Mouse (Mus musculus): ENCODE data around the gene Camkmt. TPM values are rescaled to one million over a fixed set of nuclear protein-coding genes. Genes with fewer than 3 reads are reported as not detected.

Gene Camkmt
- polyA plus RNA-seq, 2 experiments from 2014 or later = 6.6 to 7.6 TPM

DNA sequence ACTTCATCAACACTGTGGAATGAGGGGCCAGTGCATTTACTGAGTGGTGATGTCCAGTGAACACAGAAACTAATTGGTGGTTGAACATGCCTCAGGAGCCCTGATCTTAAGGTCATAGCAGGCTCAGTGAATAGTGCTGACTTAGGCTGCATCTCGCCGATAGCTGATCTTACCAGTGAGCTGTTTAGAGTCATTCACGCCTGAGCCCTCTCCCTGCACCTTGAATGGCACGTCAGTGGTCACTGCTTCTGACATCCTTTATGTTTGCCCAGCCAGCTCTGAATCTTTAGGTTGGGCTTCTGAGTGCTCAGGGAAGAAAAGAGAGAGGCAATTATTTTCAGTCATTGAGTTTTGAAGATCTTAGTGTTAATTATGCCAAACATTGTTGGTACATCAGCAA is 81.6 kb downstream of the Camkmt start:
- no peak for ATAC-seq

DNA sequence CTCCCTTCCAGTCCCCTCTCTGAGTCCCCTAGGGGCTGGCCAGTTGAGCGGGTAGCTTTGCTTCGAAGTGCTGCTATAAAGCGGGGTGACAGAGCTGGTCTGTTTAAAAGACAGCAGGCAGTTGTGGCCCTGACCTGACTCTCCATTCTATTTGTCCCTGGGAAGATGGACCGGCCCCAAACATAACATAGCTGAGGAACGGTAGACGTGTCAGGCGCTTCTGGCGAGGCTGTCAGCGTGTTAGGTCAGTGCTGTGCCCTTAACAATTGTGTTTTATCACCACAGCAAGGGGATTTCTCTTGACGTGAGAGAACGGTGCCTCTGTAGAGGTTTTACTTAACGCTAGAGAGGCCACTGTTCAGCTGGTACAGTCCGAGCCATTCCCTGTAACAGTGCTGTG is 86.9 kb downstream of the Camkmt start:
- no peak for ATAC-seq

DNA sequence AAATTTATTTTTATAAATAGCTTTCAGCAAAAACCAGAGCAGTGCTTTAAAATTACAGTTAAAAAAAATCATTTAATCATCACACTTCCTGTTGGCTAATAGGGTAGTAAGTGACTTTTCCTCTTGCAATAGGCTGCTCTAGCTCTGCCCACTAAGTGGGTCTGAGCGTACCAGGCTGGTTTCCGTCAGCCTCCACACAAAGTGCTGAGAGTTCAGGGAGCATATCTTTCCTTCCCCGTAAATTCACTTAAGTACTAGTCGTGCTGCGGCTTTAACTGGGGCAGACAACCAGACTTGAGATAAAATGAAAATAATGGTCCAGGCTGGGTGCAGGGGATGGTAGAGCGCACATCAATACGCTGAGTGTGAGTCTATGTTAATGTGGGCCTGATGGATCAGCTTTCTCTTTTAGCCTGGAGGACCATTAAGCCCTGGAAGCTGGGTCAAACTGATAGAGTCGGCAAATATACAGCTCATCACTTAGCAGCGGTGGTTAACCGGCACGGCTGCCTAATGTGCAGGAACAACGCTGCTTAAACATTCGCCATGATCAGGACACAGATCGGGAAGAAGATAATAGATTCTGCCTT is 90.2 kb downstream of the Camkmt start:
- ATAC-seq = no peak

DNA sequence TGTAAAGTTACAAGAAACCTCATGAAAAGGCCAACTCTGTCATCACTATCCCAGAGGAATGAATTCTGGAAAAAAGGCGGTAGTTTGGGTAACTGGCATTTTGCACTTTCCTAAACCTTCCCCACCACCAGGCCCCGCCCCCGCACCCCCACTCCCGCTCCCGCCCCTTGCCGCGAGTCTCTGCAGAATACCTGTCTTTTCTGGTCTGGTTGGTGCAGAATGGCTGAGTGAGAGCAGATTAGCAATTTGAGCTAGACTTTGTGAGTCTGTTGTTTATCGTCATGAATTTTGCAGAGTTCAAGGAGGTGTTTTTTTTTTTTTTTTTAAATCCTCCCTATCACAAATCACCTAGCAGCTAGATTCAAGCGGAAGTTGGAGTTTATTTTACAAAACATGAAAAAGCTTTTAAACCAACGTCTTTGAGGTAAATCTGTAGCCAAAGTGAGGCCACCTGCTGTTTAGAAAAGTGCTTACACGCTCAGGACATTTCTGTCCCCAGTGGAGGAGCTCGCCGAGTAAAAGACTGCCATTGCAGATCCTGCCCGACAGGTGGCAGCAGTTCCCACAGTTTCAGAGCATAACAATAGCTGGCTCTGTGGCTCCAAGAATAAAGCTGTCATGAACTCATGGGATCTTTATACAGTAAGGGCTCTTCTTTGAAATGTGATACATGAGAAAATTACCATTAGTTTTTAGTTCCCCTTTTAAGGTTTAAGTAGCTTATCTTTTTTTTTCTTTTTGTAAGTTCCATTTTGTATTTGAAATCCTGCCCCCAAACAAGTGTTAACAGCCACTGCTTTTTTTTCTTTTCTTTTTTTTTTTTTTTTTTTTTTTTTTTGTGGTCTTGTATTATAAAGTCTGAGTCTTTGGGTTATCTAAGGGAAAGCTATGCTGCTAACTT is 99.1 kb downstream of the Camkmt start:
- ATAC-seq = peak; percentile 97

DNA sequence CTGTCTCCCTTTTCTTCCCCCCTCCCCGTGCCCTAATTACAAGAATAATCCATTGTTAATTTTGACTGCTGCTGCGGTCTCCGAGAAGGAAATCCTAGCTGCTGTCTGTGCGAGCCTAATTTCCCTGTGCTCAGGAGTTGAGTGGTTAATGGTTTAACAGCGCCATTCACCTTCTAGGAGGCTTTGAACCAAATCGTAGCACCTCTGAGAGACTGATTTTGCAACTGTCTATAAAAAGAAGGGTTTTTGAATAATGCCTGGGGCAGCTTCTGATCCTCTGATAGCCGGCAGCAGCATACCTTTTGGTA is 99.7 kb downstream of the Camkmt start:
- no peak for ATAC-seq

DNA sequence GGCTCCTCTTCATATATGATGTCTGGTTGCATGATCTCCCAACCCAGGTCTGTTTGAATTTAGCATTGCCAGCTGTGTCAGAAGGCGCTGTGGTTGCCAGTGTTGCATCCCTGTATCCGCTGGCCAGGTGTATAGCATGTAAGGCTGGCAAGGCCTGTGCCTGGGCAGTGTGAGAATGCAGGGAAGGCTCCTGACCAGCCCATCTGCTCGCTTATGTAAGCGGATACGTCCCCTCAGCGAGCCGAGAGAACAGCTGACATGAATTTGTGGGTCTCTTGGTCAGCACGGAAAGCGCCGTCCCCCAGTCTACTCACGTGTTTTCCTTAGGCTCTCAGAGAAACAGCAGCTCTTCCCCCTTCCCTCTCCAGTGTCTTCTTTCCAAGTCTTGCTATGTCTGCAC is 102.9 kb downstream of the Camkmt start:
- no peak for ATAC-seq

DNA sequence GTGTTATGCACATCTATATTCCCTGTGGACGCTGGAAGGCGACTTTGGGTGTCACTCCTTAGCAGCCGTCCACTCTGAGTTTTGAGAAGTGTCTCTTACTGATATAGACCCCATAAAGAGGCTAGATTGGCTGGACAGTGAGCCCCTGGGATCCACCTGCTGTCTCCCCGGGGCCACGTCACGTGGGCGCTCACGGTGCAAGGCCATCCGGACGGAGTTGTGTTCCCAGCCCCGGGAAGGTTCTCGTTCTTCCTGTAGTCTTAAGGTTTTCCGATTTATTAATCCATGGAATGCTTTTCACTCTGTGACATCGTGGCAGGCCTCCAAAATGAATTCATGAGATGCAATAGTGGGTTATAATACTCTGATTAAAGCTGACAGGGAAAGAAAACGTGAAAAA is 108.4 kb downstream of the Camkmt start:
- ATAC-seq = no peak

DNA sequence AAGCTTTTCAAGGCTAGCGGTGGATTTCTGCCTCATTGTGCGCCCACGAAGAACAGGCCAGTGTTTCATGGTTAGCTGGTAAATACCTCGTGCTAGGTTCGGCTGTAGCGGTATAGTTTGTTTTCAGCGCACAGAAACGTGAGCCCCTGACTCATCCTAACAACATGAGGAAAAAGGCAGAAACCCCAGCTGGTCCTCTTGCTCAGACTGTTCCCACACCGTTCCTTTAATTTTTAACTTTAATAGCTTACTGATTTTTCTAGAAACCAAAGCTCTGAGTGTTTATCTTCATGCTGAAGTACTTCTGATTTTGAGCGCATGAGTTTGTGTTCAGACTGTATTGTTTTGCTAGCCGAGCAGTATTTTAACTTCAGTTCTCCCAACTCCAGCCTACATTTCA is 109.0 kb downstream of the Camkmt start:
- ATAC-seq = no peak

DNA sequence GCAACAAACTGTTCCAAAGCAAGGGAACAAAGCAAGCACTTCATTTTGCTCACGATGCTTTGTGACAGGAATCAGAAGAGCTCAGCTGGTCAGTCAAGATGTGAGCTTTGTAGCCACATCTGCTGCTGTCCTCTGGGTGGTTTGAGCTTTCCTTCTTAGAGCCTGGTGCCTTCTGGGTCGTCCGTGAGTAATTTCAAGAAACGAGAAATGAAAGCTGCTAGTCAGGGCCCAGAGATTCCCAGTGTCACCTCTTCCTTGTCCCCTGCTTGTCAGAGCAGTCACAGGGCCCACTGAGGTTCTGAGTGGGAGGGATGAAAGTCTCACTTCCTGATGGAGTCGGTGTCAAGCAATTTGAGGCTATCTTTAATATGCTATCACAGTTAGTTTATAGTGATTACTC is 127.7 kb downstream of the Camkmt start:
- ATAC-seq = no peak

DNA sequence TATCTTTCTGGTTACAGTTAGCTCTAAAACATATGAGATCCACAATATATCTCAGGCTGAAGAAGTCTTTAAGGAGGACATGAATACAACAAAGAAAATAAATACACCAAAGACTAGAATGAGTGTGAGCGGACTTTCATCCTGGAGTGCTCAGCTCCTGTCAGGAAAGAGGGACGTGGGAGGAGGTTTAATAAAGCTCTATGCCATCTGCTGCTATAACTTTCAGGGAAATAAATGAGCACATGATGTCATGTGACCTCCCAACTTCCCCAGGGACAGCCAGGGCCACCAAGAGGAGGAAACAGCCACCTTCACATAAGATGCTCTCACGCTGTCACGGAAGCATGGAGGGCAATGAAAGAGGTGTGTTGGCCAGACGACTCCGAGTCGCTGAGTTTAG is 151.8 kb downstream of the Camkmt start:
- no peak for ATAC-seq

DNA sequence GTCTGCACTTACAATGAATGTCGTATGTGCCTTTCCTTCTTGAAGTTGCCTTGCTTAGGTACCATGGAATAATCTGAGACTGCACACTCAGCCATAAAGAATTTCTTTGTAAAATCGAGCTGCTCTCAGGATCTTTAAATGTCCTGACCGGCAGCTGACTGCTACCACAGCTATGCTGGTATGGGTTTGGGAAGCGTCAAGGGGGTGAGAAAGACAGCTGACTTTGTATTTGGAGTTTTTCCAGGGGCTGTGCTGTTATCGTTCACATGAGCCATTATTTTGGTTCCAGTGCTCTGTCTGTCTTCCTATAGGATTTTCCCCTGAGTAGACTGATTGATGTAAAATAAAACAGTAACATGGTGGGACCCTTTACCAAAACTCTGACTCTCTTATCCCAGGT is 158.6 kb downstream of the Camkmt start:
- no peak for ATAC-seq

DNA sequence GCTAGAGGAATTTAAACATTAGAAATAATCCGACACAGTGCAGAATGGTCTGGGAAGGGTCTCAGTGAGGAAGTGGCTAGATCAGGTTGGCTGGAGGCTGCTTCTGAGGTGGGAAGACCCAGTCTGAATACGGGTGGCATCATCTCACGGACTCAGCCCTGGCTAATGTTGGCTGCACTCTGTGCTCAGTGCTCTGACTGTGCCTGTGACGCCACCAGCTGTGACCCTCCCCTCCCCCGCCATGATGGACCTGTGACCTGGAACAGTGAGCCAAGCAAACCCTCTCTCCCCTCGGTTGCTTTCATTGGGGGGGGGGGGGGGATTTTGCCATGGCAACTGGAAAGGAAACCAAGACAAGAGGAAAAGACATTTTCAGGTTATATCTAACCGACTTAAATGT is 159.4 kb downstream of the Camkmt start:
- no peak for ATAC-seq

DNA sequence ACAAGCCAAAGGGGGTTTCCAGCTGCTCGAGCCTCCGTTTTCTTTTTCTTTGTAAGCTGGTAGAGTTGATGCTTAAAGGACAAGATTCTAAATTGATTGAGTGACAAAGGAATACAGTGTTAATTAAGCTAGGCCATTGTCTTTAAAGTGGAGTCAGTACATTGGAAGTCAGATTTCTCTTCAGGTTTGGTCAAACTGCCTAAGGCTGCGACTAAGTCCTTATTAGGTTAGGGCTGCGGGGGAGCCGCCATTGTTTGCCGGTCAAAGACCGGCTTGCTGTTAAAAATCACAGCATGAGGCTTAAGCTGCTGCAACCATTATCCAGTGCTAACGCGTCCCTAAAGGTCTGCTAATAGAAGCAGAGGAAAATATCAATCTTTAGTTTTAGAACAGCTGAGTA is 166.6 kb downstream of the Camkmt start:
- no peak for ATAC-seq

DNA sequence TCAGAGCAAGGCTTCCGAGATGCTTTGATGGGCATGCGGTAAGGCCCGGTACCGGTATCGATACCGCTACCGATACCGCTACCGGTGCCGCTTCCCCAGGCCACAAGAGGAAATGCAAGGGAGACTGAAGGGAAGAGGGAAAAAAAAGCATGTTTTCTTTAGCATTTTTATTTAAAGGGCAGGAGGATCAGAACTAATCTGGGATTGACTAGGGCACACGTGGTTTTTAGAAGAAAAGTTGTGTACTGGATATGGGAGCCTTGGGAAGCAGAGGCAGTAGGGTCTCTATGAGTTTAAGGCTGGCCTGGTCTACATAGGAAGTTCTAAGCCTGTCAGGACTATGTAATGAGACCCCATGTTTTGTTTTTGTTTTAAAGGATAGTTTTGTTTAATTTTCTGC is 167.0 kb downstream of the Camkmt start:
- ATAC-seq = no peak

DNA sequence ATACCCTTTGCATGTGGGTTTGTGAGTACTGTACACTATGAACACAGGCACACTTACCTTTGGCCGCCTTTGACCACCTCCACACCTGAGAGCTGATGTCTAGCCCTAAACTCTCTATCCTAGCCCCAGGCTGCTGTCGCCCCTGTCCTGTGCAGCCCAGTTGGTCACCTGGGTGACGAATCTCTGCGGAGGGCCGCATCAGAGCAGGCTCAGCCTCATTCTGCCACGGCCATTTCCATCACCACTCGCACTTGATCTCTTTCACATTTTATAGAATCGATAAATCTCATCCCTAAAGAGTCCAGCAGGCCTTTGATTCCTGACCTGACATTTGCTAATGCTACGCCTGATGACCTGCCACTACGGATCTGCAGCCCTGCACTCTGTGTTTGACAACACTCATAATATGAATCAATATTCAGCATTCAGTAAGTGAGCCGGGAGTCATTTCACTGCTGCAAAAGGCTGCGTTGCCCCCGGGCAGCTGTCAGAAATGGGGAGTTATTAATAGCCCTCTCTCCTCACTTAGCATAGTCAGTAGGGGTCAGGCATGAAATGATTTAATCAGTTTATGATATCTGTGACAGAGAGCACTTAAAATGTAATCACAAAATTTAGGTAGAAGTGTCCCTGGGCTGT is 168.5 kb downstream of the Camkmt start:
- ATAC-seq = no peak

DNA sequence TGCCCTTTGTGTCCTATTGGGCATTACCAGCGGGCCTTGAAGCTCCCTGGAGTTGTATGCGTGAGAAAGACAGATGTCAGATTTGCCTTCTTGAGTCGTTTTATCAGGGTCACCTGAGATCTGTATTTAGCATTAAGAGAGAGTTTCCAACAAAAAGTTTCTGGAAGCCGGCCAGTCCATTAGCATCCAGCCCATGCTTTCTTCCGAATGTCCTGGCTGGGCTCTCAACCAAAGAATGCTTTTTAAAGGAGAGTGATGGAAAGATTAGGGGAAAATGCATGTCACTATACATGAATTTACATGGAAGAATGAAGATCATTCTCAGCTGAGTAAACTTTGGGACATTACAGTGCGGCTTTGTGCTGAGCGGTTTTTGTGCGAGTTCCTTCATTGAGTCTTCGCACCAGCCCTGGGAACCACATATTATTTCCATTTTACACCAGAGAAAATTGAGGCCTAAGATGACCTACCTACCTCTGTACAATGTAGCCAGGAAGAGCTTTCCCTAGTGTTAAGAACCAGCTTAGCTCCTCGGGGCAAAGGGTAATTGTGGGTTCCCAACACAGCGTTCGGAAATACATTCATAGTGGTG is 176.6 kb downstream of the Camkmt start:
- no peak for ATAC-seq

DNA sequence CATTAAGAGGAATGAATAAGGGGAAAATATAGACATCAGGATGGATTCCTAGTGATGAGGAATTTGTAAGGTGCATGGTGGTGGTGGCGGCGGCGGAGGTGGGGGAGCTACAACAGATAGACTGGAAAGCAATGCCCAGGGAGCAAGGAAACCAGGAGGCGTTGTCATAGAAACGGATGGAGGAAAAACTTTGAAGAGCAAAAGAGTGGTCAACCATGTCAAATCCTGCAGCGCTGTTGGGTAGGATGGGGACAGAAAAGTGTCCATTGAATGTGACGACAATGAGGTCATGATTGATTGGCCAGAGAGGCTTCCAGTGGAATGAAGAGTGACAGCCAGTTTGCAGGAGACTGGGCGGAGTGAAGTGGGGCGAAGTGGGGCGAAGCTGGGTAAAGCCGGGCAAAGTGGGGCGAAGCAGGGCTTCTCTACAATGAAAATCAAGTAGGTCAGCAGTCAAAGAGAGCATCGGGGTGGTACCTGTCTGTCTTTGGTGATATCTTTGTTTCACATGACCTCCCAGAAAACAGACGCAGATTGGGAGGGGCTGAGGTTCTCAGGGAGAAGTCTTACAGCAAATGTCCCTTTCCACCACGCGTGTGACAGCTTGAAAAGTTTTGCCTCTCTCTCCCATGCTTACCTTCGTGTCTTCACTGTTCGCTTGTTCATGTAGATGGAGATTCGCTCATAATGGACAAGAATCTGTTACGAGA is 181.3 kb downstream of the Camkmt start:
- no peak for ATAC-seq

DNA sequence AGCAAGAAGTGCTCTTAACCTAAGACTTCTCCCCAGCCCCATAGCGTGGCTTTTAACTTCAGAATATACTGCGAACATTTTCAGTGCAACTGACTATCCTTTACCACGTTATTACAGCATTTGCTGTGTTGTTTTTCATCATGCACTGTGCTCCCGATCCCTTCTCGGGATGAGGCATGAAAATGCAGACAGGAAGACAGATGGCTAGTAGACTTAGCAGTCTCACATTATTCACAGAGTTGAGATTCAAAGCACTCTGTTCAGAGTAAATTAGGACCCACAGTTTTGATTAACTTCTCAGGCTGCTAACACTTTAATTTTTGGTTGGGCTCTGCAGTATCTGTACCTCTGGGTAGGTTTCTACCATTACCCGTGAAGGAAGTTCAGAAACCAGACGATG is 189.4 kb downstream of the Camkmt start:
- no peak for ATAC-seq

DNA sequence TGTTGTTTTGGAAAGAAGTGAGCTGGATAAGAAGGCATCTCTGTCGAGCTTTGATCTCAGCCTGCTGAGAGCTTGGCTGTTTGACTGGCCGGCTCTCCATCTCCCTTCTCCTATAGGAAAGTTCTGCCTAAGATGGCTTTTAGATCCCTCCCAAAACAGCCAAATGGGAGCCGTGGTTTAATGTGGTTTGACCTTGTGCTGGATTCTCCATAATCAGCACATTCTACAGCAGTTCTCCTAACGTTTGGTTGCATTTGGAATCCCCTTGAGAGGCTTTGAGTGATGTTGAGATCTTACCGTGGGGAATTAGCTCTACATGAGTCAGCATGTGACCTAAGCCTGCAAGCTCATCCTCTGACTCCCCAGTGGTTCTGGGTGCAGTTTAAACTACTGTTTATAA is 192.1 kb downstream of the Camkmt start:
- ATAC-seq = no peak

DNA sequence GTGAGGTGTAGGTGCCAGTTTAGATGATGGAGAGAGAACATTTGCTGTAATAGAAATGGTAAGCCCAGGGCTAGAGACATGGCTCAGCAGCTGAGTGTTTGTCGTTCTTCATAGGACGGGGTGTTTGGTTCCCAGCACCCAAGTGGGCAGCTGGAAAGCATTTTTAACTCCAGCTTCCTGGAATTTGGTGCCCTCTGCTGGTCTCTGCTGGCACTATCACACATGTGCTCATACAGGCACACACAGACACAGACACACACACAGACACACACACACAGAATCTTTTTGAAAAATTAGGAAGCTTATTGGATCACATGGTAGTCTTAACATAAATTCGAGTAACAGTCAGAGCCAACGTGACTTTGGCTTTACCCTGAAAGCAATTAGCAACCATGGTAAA is 200.8 kb downstream of the Camkmt start:
- no peak for ATAC-seq

DNA sequence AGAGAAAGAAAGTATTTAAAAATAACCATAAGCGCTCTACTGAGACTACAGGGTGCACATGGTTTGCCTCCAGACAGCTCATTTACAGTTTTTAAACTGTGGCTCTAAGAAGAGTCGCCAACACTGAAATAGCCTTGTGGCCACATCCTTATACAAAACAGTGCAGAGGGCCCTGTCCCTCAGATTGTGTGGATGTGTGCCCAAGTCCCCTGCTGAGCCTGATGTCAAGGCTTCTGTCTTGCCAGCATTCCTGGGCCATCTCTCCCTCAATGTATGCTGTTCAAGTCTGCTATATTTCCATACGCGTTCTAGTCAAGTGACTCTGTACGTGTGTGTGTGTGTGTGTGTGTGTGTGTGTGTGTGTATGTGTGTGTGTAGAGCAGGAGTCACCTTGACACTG is 201.2 kb downstream of the Camkmt start:
- ATAC-seq = no peak

DNA sequence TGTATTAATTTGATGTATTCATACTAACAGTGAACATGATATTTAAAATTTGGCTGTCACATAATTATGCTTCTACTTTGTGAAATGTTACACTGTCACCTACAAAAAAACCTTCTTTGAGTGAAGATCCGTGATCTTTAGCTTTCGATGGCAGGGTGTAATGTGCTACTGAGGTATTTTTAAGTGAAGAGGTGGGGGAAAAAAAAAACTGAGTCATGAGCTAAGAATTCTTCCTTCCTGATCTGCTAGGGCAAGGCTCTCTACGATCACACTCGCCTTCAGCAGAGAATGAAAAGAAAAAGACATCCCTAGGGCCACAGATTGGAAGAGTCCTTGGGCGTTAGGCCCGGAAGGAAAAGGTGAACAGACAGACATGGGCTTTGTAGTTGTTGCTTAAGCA is 201.9 kb downstream of the Camkmt start:
- no peak for ATAC-seq

DNA sequence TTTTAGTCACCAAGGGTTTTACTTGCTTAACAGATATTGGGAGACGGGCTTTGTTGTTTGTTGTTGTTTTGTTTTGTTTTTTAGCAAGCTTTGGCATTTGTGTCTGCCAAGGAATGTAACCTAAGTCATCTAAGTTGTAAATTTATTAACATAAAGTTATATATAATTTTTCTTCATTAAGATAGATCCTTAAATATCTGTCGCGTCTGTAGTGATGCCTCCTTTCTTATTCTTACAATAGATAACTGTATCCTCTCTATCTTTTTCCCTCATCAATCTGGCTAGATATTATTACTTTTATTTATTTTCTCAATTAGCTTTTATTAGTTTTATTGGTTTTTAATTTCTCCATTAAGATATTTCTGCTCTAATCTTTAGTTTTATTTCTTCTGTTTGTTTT is 213.3 kb downstream of the Camkmt start:
- ATAC-seq = no peak

Data from activated CD4-positive, CD25-positive, alpha-beta regulatory T cell, adult 4 months (primary cell).